Mouse (Mus musculus): ENCODE measurements around the gene Nnmt. TPM values are rescaled to one million over a fixed set of nuclear protein-coding genes. Genes with fewer than 3 reads are reported as not detected.

The Nnmt gene
- total and polyA plus RNA-seq, 3 experiments: not detected

DNA sequence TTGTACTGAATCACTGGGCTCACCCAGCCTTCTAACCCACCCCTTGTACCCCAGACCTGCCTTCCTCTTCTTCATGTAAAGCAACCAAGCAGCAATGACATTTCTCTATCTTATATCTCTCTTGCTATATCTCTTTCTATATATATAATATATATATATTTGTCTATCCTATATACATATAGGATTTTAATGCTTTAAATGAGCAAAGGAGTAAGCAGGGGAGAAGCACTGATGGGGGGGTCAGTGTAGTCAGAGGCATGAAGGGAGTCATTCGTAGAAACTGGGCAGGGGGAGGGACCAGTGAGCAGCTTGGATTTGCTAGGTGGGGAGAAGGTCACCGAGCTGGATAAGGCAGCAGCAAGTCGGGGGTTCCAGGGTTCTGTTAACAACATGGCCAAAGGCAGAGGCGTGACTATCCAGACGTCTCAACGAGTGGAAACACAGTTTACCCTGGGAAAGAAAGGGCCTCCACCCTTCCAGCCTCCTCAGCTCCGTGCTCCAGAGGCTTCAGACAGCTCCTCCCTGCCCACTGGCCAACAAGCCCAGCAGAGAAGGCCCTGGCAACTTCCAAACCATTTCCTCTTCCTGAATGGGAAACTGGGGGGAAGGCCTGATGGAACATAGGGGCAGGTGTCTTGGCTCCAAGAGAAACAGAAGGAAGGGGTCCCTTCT lies 48.6 kb upstream of the Nnmt start:
- Histone ChIP-seq H3K27ac (ENCODE audit: insufficient read depth, low read depth) (no peak overlapping the region), H3K4me3 (replicated peaks in 1 of 3; ENCODE audit: low read depth in 2 of 3, low read length in 2 of 3, poor library complexity in 1 of 3) (no peak overlapping the region), H3K9me3 (replicated peaks; ENCODE audit: low read length) (no peaks in the 10 kb centered on the region), H3K27me3 (replicated peaks) (no peaks in the 10 kb centered on the region), H3K9ac (ENCODE audit: insufficient read depth, low read depth) (no peak overlapping the region), H3K4me2 (ENCODE audit: insufficient read depth, low read depth, poor library complexity, severe bottlenecking) (no peak overlapping the region), H3K36me3 (replicated peaks in 1 of 2; ENCODE audit: control insufficient read depth in 1 of 2, insufficient read depth in 1 of 2, low read length in 1 of 2) (peaks cover 0 to 3% of the 10 kb centered on the region in 2 experiments), H3K79me2 (replicated peaks; ENCODE audit: control insufficient read depth, extremely low read depth, insufficient read depth, poor library complexity, severe bottlenecking) (no peaks in the 10 kb centered on the region), H3K4me1 (ENCODE audit: control insufficient read depth in 1 of 2, insufficient read depth in 2 of 2) (peaks cover 8 to 43% of the 10 kb centered on the region in 2 experiments)
- in situ Hi-C loops (cut with MboI; ENCODE audit: low pct_ligation_motif_present, low pct_unique_long_range_greater_than_20kb, low sequenced_read_pairs): no loop called here
- DNase-seq (ENCODE audit: extremely low read depth): no peak
- dilution Hi-C loops (cut with MboI; ENCODE audit: extremely low pct_ligation_motif_present, extremely low pct_unique_long_range_greater_than_20kb, low sequenced_read_pairs): no loop called here
- TF ChIP-seq JUND (conservative IDR thresholded peaks at IDR 0.05; ENCODE audit: low read depth, low read length): no peak
- no peak for TF ChIP-seq TCF12 (IDR thresholded peaks at IDR 0.05; ENCODE audit: low read depth, low read length)
- no peak for TF ChIP-seq ZMIZ1 (IDR thresholded peaks at IDR 0.05; ENCODE audit: low read depth, low read length)
- no peak for TF ChIP-seq RAD21 (IDR thresholded peaks at IDR 0.05; ENCODE audit: low read depth, low read length)
- no peak for TF ChIP-seq BHLHE40 (IDR thresholded peaks at IDR 0.05; ENCODE audit: low read depth, low read length)
- no peak for TF ChIP-seq NRF1 (IDR thresholded peaks at IDR 0.05; ENCODE audit: low read depth, low read length)
- TF ChIP-seq GABPA (IDR thresholded peaks at IDR 0.05; ENCODE audit: insufficient replicate concordance, low read depth, low read length): no peak
- no peak for TF ChIP-seq NELFE (IDR thresholded peaks at IDR 0.05; ENCODE audit: low read depth, low read length)
- TF ChIP-seq SIN3A (IDR thresholded peaks at IDR 0.05; ENCODE audit: low read length): no peak
- no peak for TF ChIP-seq SMC3 (IDR thresholded peaks at IDR 0.05; ENCODE audit: low read depth, low read length)
- TF ChIP-seq HCFC1 (IDR thresholded peaks at IDR 0.05; ENCODE audit: low read depth, low read length): no peak
- no peak for TF ChIP-seq ZC3H11A (IDR thresholded peaks at IDR 0.05; ENCODE audit: low read depth, low read length)
- no peak for TF ChIP-seq ZKSCAN1 (IDR thresholded peaks at IDR 0.05; ENCODE audit: borderline replicate concordance, low read depth, low read length)
- TF ChIP-seq USF1 (IDR thresholded peaks at IDR 0.05; ENCODE audit: low read depth, low read length): no peak
- no peak for TF ChIP-seq UBTF (IDR thresholded peaks at IDR 0.05; ENCODE audit: low read depth, low read length)
- TF ChIP-seq ELF1 (IDR thresholded peaks at IDR 0.05; ENCODE audit: low read depth, low read length): no peak
- no peak for TF ChIP-seq ZNF384 (IDR thresholded peaks at IDR 0.05; ENCODE audit: low read depth, low read length)
- no peak for TF ChIP-seq CTCF (conservative IDR thresholded peaks at IDR 0.05 in 1 of 2, IDR thresholded peaks at IDR 0.05 in 1 of 2; ENCODE audit: low read depth in 2 of 2, low read length in 2 of 2)
- TF ChIP-seq MAZ (IDR thresholded peaks at IDR 0.05; ENCODE audit: low read depth, low read length): no peak
- TF ChIP-seq MAFK (IDR thresholded peaks at IDR 0.05; ENCODE audit: insufficient replicate concordance, low read length): no peak

DNA sequence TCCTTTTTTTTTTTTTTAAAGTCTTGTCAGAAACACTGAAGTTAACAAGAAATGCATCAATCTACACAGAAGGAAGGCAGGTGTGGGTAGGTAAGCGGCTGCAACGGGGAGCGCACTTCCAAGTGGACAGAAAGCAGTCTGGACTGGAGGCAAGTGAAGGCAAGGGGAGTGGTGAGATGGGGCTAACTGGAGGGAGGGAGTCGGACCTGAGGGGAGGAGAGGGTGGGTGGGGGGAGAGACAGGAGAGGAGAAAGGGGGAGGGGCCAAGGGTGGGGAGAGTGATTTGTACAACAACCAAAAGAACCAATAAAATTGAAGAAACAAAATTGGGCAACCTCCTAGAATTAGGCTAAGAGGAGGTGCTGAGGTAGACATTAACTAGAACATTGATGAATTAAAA lies 47.1 kb upstream of the Nnmt start:
- dilution Hi-C loops (cut with MboI; ENCODE audit: extremely low pct_ligation_motif_present, extremely low pct_unique_long_range_greater_than_20kb, low sequenced_read_pairs): no loop called here
- Histone ChIP-seq H3K4me3 (replicated peaks in 1 of 3; ENCODE audit: low read depth in 2 of 3, low read length in 2 of 3, poor library complexity in 1 of 3) (no peak overlapping the region), H3K27me3 (replicated peaks) (no peaks in the 10 kb centered on the region), H3K36me3 (replicated peaks in 1 of 2; ENCODE audit: control insufficient read depth in 1 of 2, insufficient read depth in 1 of 2, low read length in 1 of 2) (peaks cover 0 to 3% of the 10 kb centered on the region in 2 experiments), H3K79me2 (replicated peaks; ENCODE audit: control insufficient read depth, extremely low read depth, insufficient read depth, poor library complexity, severe bottlenecking) (no peaks in the 10 kb centered on the region), H3K4me2 (ENCODE audit: insufficient read depth, low read depth, poor library complexity, severe bottlenecking) (no peak overlapping the region), H3K27ac (ENCODE audit: insufficient read depth, low read depth) (no peak overlapping the region), H3K4me1 (ENCODE audit: control insufficient read depth in 1 of 2, insufficient read depth in 2 of 2) (peaks cover 8 to 34% of the 10 kb centered on the region in 2 experiments), H3K9me3 (replicated peaks; ENCODE audit: low read length) (no peaks in the 10 kb centered on the region), H3K9ac (ENCODE audit: insufficient read depth, low read depth) (no peak overlapping the region)
- DNase-seq (ENCODE audit: extremely low read depth): no peak
- no peak for TF ChIP-seq ZMIZ1 (IDR thresholded peaks at IDR 0.05; ENCODE audit: low read depth, low read length)
- no peak for TF ChIP-seq EP300 (IDR thresholded peaks at IDR 0.05; ENCODE audit: low read length)
- TF ChIP-seq CHD1 (IDR thresholded peaks at IDR 0.05; ENCODE audit: low read depth, low read length): no peak
- no peak for TF ChIP-seq MEF2A (IDR thresholded peaks at IDR 0.05; ENCODE audit: borderline replicate concordance, low read depth, low read length)
- no peak for TF ChIP-seq ZC3H11A (IDR thresholded peaks at IDR 0.05; ENCODE audit: low read depth, low read length)
- no peak for TF ChIP-seq SIN3A (IDR thresholded peaks at IDR 0.05; ENCODE audit: low read length)
- no peak for TF ChIP-seq TCF12 (IDR thresholded peaks at IDR 0.05; ENCODE audit: low read depth, low read length)
- no peak for TF ChIP-seq GABPA (IDR thresholded peaks at IDR 0.05; ENCODE audit: insufficient replicate concordance, low read depth, low read length)
- TF ChIP-seq POLR2AphosphoS2 (IDR thresholded peaks at IDR 0.05; ENCODE audit: low read depth, low read length): no peak
- TF ChIP-seq CTCF (conservative IDR thresholded peaks at IDR 0.05 in 1 of 2, IDR thresholded peaks at IDR 0.05 in 1 of 2; ENCODE audit: low read depth in 2 of 2, low read length in 2 of 2): no peak
- TF ChIP-seq MAFK (IDR thresholded peaks at IDR 0.05; ENCODE audit: insufficient replicate concordance, low read length): no peak
- no peak for TF ChIP-seq PAX5 (IDR thresholded peaks at IDR 0.05; ENCODE audit: low read length)
- no peak for TF ChIP-seq KAT2A (IDR thresholded peaks at IDR 0.05; ENCODE audit: insufficient replicate concordance, low read length)
- TF ChIP-seq MXI1 (IDR thresholded peaks at IDR 0.05; ENCODE audit: low read depth, low read length): no peak
- no peak for TF ChIP-seq POLR2A (IDR thresholded peaks at IDR 0.05; ENCODE audit: low read depth, low read length)
- no peak for TF ChIP-seq MAZ (IDR thresholded peaks at IDR 0.05; ENCODE audit: low read depth, low read length)
- no peak for TF ChIP-seq ETS1 (conservative IDR thresholded peaks at IDR 0.05; ENCODE audit: low read depth, low read length)
- no peak for TF ChIP-seq IRF4 (IDR thresholded peaks at IDR 0.05; ENCODE audit: low read depth, low read length)
- no peak for TF ChIP-seq NRF1 (IDR thresholded peaks at IDR 0.05; ENCODE audit: low read depth, low read length)
- no peak for TF ChIP-seq RCOR1 (conservative IDR thresholded peaks at IDR 0.05; ENCODE audit: low read depth, low read length)
- in situ Hi-C loops (cut with MboI; ENCODE audit: low pct_ligation_motif_present, low pct_unique_long_range_greater_than_20kb, low sequenced_read_pairs): no loop called here
